ENCODE assay signal across 17 mouse cellular contexts in the genomic region with DNA sequence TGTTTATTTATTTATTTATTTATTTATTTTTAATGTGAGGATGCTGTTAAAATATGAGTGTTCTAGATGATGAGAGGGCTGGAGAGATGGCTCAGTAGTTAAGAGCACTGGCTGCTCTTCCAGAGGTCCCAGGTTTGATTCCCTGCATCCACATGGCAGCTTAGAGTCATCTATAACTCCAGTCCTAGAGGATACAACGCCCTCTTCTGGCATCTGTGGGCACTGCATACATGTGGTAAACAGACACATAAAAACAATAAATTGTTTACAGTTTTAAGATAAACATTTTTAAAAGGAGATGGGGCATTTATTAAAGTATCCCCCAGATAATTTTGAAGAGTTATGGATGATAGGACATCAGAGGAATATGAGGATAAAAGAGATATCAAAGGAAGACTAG. TPM values are rescaled to one million over a fixed set of nuclear protein-coding genes. Genes with fewer than 3 reads are reported as not detected.
A peak's percentile ranks its signal among the peaks of the same experiment; 100 is the strongest.
DNase-seq lines count a peak whose midpoint lies in the region; ATAC-seq and TF ChIP-seq lines count a peak whose summit lies in the region.
"Had no signal": no experiment of that assay in that cellular context is flagged by ENCODE, and none has a peak within 500 bp of the region (broad histone marks: within the 10 kb centered on the region; RNA-seq: fewer than 3 reads in every experiment).

No protein-coding gene starts in this region.

- H3K36me3 ChIP-seq in liver, embryonic 12.5 days: no peaks in the 10 kb centered on the region
- no peaks in the 10 kb centered on the region for H3K36me3 ChIP-seq in neural tube, embryonic 15.5 days
- no peaks in the 10 kb centered on the region for H3K36me3 ChIP-seq in limb, embryonic 10.5 days
- H3K36me3 ChIP-seq: embryonic facial prominence, embryonic 12.5 days; hindbrain, embryonic 12.5 days; limb, embryonic 13.5 days; midbrain, embryonic 15.5 days had no signal

- H3K4me2 ChIP-seq in liver, embryonic 12.5 days: no peak overlapping the region
- no peak overlapping the region for H3K4me2 ChIP-seq in neural tube, embryonic 15.5 days
- H3K4me2 ChIP-seq: midbrain, embryonic 15.5 days had no signal

- peaks cover 26% of the 10 kb centered on the region for H3K27me3 ChIP-seq in liver, embryonic 12.5 days (replicated peaks)
- H3K27me3 ChIP-seq in neural tube, embryonic 15.5 days (replicated peaks): peaks cover 7% of the 10 kb centered on the region; the same call in 1 of the 2 replicates
- H3K27me3 ChIP-seq in limb, embryonic 10.5 days (ENCODE audit: low read depth, poor library complexity, severe bottlenecking): no peaks in the 10 kb centered on the region; the same call in 1 of the 2 replicates
- H3K27me3 ChIP-seq: embryonic facial prominence, embryonic 12.5 days; limb, embryonic 13.5 days had no signal

- 17% methylated on average over 1 of the region's 1 CpGs for WGBS in liver, embryonic 12.5 days (ENCODE audit: insufficient replicate concordance)
- 28% methylated on average over 1 of the region's 1 CpGs for WGBS in neural tube, embryonic 15.5 days
- whole genome bisulfite sequencing in limb, embryonic 10.5 days: 35% methylated on average over 1 of the region's 1 CpGs

- DNase-seq in liver: peak; percentile 32
- peak; percentile 51 for DNase-seq in A20 (ENCODE audit: low read depth, low spot score)
- DNase-seq in CD4-positive helper T cell, adult 2 months (ENCODE audit: low read depth, low spot score): peak; percentile 17
- no peak for DNase-seq in adrenal gland, postnatal 25 days
- no peak for DNase-seq in limb, embryonic 10.5 days (ENCODE audit: low spot score)
- DNase-seq: adrenal gland, postnatal 14 days; cerebellum, postnatal 36 days; layer of hippocampus, adult 9-11 months; right cerebral cortex, postnatal 14 days had no signal

- no peaks in the 10 kb centered on the region for H3K9me3 ChIP-seq in liver, embryonic 12.5 days (replicated peaks)
- H3K9me3 ChIP-seq in neural tube, embryonic 15.5 days (replicated peaks): no peaks in the 10 kb centered on the region
- no peaks in the 10 kb centered on the region for H3K9me3 ChIP-seq in limb, embryonic 10.5 days (replicated peaks)
- H3K9me3 ChIP-seq: embryonic facial prominence, embryonic 12.5 days; hindbrain, embryonic 12.5 days; limb, embryonic 13.5 days; midbrain, embryonic 15.5 days had no signal

- no peak overlapping the region for H3K4me3 ChIP-seq in liver, embryonic 12.5 days
- H3K4me3 ChIP-seq in bone marrow macrophage, adult 2 months (ENCODE audit: insufficient read depth, low read length): no peak overlapping the region
- H3K4me3 ChIP-seq in neural tube, embryonic 15.5 days (replicated peaks): no peak overlapping the region
- H3K4me3 ChIP-seq in limb, embryonic 10.5 days: no peak overlapping the region
- H3K4me3 ChIP-seq: embryonic facial prominence, embryonic 12.5 days; hindbrain, embryonic 12.5 days; midbrain, embryonic 15.5 days had no signal

- peaks cover 12% of the 10 kb centered on the region for H3K4me1 ChIP-seq in liver, embryonic 12.5 days
- H3K4me1 ChIP-seq in bone marrow macrophage, adult 2 months (ENCODE audit: control insufficient read depth, insufficient read depth, low read length): peaks cover 20% of the 10 kb centered on the region
- H3K4me1 ChIP-seq in neural tube, embryonic 15.5 days: peaks cover 7% of the 10 kb centered on the region
- peaks cover 74% of the 10 kb centered on the region for H3K4me1 ChIP-seq in limb, embryonic 10.5 days
- H3K4me1 ChIP-seq: midbrain, embryonic 15.5 days had no signal

- peak; percentile 48; the same call in 1 of the 2 replicates for TF ChIP-seq CTCF in bone marrow macrophage, adult 2 months (IDR thresholded peaks at IDR 0.05; ENCODE audit: low read depth, low read length)

- no peak overlapping the region for H3K27ac ChIP-seq in liver, embryonic 12.5 days
- no peak overlapping the region for H3K27ac ChIP-seq in bone marrow macrophage, adult 2 months (ENCODE audit: insufficient read depth, low read depth, low read length)
- H3K27ac ChIP-seq in neural tube, embryonic 15.5 days (replicated peaks): no peak overlapping the region
- H3K27ac ChIP-seq in limb, embryonic 10.5 days: no peak overlapping the region
- H3K27ac ChIP-seq: embryonic facial prominence, embryonic 12.5 days; hindbrain, embryonic 12.5 days; midbrain, embryonic 15.5 days had no signal

- no peak for ATAC-seq in liver, embryonic 12.5 days
- ATAC-seq in neural tube, embryonic 15.5 days (ENCODE audit: low FRiP score): no peak
- ATAC-seq: midbrain, embryonic 15.5 days had no signal

- H3K9ac ChIP-seq in liver, embryonic 12.5 days: no peak overlapping the region
- no peak overlapping the region for H3K9ac ChIP-seq in neural tube, embryonic 15.5 days (replicated peaks)
- H3K9ac ChIP-seq: embryonic facial prominence, embryonic 12.5 days; limb, embryonic 13.5 days; midbrain, embryonic 15.5 days had no signal

- TF ChIP-seq POLR2A in bone marrow macrophage, adult 2 months (IDR thresholded peaks at IDR 0.05; ENCODE audit: borderline replicate concordance, low read depth, low read length): no peak

RNA-seq across cellular contexts. Expression of a gene that starts 10.2 kb away (rescaled TPM):
- polyA plus RNA-seq in liver, embryonic 12.5 days (2016; fragmentation: Nextera tagmentation; extraction: Ambion mirVana): 5.7 and 6.1 TPM in 2 replicates
- 114 and 143 TPM in 2 replicates for polyA plus RNA-seq in bone marrow macrophage, adult 2 months (2012; ENCODE audit: insufficient read depth, insufficient read length, missing spikeins)
- 14.9 and 17.0 TPM in 2 replicates for total RNA-seq in adrenal gland, postnatal 25 days (2021)
- 2.4 and 4.8 TPM in 2 replicates for polyA plus RNA-seq in neural tube, embryonic 15.5 days (2015; fragmentation: Nextera tagmentation; extraction: Ambion mirVana)
- polyA plus RNA-seq in limb, embryonic 10.5 days (2016; fragmentation: Nextera tagmentation; extraction: Ambion mirVana): 13.3 and 14.2 TPM in 2 replicates

RNA-seq across cellular contexts. Expression of a gene that starts 40.4 kb away (rescaled TPM):
- 0.29 and 0.50 TPM in 2 replicates for polyA plus RNA-seq in liver, embryonic 12.5 days (2016; fragmentation: Nextera tagmentation; extraction: Ambion mirVana)
- polyA plus RNA-seq in bone marrow macrophage, adult 2 months (2012; ENCODE audit: insufficient read depth, insufficient read length, missing spikeins): not detected in 2 replicates
- total RNA-seq in adrenal gland, postnatal 25 days (2021): not detected in 2 replicates
- polyA plus RNA-seq in neural tube, embryonic 15.5 days (2015; fragmentation: Nextera tagmentation; extraction: Ambion mirVana): 0.73 and 0.78 TPM in 2 replicates
- polyA plus RNA-seq in limb, embryonic 10.5 days (2016; fragmentation: Nextera tagmentation; extraction: Ambion mirVana): 2.3 and 3.9 TPM in 2 replicates
- total RNA-seq: adrenal gland, postnatal 14 days; neutrophil, adult 5-6 weeks had no signal

Comparison
In these comparisons a context has a peak if more than half of its experiments do, and no peak if none do; other contexts are left out.
1. DNase-seq: peak in liver (single experiment), A20 (single experiment) and CD4-positive helper T cell, adult 2 months (single experiment); none in adrenal gland, postnatal 25 days (single experiment) and limb, embryonic 10.5 days (single experiment).